Mouse (Mus musculus): Measurements from ENCODE around the gene Mfng. TPM values are rescaled to one million over a fixed set of nuclear protein-coding genes. Genes with fewer than 3 reads are reported as not detected.
A peak's percentile ranks its signal among the peaks of the same experiment; 100 is the strongest.

Mfng gene
- polyA plus RNA-seq, 1 experiment from 2014 or later, result 16.1 TPM

DNA sequence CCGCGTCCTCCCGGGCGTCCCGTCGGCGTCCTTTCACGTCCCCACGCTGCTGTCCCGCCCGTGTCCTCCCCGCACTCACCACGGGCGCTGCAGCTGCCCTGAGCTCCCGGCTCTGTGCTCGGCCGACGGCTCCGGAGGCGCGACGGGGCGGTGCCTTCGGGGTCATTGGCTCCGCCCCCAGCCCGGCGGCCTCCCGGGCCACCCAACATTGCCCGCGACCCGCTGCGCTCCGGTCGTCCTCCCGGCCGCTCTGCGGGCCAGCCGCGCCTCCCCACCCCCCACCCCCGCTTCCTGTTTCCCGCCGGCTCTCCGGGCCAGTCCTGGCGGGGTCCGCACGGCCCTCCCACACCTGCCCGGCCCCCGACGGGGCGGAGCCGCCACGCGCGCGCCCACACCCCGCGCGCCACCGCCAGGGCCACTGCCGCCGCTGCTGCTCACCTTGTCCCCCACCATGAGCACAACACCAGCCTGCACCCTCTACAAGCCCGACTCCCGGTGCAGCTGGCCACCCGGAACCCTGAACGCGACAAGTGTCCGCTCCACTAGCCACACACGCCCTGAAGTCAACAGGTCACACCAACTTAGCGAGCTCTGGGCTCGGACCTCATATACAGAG lies 29.6 kb upstream of the Mfng start, which contains the start of gene Card10:
Card10 (minus strand) TSS at position 267 of the 616 bp plus-strand sequence.
- no peaks in the 10 kb centered on the region for H3K36me3 ChIP-seq
- H3K27ac ChIP-seq, result no peak within 1 kb of the TSS
- H3K9ac ChIP-seq, result peak within 1 kb of the TSS; percentile 74
- H3K4me3 ChIP-seq, result peak within 1 kb of the TSS; percentile 63
- H3K4me2 ChIP-seq, result peak within 1 kb of the TSS; percentile 96
- peaks cover 63% of the 10 kb centered on the region for H3K27me3 ChIP-seq
- 1% methylated on average over 70 of the region's 70 CpGs for WGBS
- H3K9me3 ChIP-seq, result no peaks in the 10 kb centered on the region
- peaks cover 41% of the 10 kb centered on the region for H3K4me1 ChIP-seq
- ATAC-seq (ENCODE audit: insufficient number of reproducible peaks, insufficient read depth, low FRiP score, low TSS enrichment, low read depth), result peak; percentile 40; the same call in 1 of the 2 replicates

DNA sequence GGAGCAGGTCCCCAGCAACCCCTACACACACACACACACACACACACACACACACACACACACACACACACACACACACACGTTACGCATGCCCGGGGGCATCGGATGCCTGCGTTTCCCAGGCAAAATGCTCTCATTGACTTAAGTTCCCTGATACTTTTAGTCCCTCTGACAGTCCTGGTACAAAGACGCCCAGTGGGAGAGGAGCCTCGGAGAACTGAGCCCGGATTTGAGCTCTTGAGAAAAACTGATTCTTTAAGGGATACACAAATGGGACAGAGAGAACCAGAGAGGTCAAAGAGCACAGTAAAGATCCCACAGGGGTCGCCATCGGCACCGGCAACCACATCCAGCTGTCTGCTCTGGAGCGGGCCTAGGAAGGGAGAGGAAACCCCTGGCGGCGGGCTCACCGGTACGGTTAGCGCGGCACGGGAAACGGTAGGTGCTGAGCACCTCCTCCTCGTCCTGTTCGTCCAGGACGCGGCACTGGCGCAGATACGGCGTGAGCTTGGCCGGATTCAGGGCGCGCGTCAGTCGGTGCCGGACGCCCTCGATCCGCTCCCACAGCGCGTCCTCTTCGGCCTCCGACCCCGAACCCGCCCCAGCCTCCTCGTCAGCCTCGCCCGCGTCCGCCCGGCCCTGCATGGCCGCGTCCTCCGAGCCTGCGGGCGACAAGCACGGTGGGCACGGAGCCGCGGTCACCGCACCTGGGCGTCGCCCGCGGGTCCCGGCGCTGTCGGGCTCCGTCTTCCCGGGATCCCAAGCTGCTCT lies 28.9 kb upstream of the Mfng start:
- H3K27me3 ChIP-seq, result peaks cover 66% of the 10 kb centered on the region

DNA sequence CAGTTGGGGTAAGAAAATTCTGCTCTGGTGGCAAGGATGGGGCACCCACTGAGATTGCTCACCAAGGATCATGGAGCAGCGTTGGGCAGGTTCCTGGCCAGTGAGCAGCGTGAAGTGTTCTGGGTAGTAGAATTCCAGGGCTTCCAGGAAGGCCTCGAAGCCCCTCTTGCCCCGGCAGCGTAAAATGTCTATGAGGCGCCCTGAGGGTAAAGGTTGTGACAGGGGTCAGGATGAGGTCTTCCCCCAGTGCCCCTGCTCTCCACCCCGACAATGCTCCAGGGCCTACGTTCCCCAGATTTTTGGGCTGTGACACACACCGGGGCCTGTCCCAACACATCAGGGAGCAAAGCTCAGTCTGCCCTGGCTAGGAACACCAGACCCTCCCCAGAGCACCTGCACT lies 28.3 kb upstream of the Mfng start:
- peak overlapping the region; percentile 63 for H3K4me3 ChIP-seq
- no peaks in the 10 kb centered on the region for H3K9me3 ChIP-seq
- no peaks in the 10 kb centered on the region for H3K36me3 ChIP-seq
- peaks cover 31% of the 10 kb centered on the region for H3K4me1 ChIP-seq
- no peak for ATAC-seq (ENCODE audit: insufficient number of reproducible peaks, insufficient read depth, low FRiP score, low TSS enrichment, low read depth)
- peaks cover 71% of the 10 kb centered on the region for H3K27me3 ChIP-seq
- peak overlapping the region; percentile 96 for H3K4me2 ChIP-seq
- no peak overlapping the region for H3K27ac ChIP-seq
- no peak overlapping the region for H3K9ac ChIP-seq
- 22% methylated on average over 9 of the region's 9 CpGs for WGBS

More for the DNA sequence above, 28.9 kb upstream of the Mfng start:
- H3K9ac ChIP-seq, result peak overlapping the region; percentile 74
- 2% methylated on average over 67 of the region's 67 CpGs for WGBS
- peak overlapping the region; percentile 96 for H3K4me2 ChIP-seq
- H3K27ac ChIP-seq, result no peak overlapping the region
- H3K9me3 ChIP-seq, result no peaks in the 10 kb centered on the region
- peaks cover 36% of the 10 kb centered on the region for H3K4me1 ChIP-seq
- H3K36me3 ChIP-seq, result no peaks in the 10 kb centered on the region
- H3K4me3 ChIP-seq, result peak overlapping the region; percentile 63
- no peak for ATAC-seq (ENCODE audit: insufficient number of reproducible peaks, insufficient read depth, low FRiP score, low TSS enrichment, low read depth)

DNA sequence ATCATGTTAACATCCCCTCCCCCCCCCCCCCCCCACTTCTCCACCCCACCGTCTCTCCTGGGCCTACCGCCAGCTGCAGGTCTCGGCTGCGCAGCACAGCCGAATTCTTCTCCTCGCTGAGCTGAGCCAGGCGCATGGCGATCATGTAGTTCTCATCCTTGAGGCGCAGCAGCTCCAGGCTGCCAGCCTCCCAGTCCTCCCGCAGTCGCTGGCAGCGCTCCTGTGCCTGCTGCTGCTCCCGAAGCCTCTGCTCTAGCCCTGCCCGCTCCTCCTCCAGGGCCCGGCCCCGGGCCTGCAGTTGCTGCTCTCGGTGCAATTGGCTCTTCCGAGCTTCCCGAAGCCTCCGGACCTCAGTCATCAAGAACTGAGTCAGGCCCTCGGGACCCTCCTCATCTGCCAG lies 25.8 kb upstream of the Mfng start:
- 40% methylated on average over 15 of the region's 21 CpGs for WGBS
- Histone ChIP-seq H3K9ac (peak overlapping the region; percentile 21; the same call in 1 of the 2 replicates), H3K4me2 (peak overlapping the region; percentile 34), H3K9me3 (no peaks in the 10 kb centered on the region), H3K36me3 (no peaks in the 10 kb centered on the region), H3K27ac (no peak overlapping the region), H3K4me3 (no peak overlapping the region), H3K27me3 (peaks cover 58% of the 10 kb centered on the region), H3K4me1 (peaks cover 33% of the 10 kb centered on the region)
- no peak for ATAC-seq (ENCODE audit: insufficient number of reproducible peaks, insufficient read depth, low FRiP score, low TSS enrichment, low read depth)

DNA sequence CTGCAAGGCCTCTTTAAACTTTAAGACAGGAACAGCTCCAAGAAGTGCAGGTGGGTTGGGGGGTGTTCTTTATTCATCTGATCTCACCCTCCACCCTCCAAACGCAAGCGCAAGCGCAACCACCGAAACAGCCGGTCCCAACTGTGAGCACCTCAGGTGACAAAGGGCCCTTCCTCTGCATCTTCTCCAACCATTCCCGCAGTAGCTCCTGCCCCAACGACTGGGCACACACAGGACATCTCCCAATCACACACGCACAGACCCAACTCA lies 23.7 kb upstream of the Mfng start:
- 79% methylated on average over 8 of the region's 8 CpGs for WGBS
- no peaks in the 10 kb centered on the region; the same call in 1 of the 2 replicates for H3K36me3 ChIP-seq

DNA sequence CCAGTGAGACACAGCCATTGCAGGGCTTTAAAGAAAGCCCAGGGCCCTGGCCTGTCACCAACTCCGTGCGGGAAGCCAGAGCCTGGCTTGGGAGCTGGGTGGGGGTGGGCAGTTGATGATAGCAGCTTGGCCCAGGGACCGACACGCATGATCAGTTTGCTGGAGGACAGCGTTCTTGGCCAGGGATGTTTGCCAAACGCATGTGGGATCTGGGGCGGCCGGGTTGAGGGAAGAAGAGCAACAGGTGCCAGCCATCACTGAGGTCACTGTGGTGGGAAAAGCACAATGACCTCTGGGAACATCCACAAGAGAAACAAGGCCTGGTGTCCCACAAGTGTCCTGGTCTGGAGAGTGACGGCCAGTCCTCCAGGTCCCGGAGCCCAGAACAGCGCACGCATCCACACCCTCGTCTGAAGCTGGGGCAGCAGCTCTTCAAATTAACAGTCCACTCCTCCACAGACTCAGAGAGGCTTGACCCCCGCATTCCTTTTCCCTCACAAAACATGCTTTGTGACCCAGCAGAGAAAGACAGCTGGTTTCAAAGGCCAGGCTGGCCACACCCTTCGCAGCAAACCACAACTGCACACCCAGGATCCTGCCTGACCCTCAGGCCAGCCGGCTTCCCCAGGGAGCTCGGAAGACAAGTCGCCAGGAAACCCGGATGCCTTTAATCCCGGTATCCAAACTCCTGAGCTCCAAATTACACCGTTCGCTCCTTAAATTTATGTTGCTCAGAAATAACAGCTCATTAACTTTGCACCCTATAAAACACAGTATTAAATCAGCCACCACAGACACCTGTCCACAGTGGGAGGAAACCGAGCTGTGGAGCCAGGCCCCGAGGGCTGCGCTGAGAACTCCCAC lies 23.2 kb upstream of the Mfng start:
- H3K4me1 ChIP-seq, result peaks cover 11% of the 10 kb centered on the region; the same call in 1 of the 2 replicates
- no peak overlapping the region for H3K27ac ChIP-seq
- no peak for ATAC-seq (ENCODE audit: insufficient number of reproducible peaks, insufficient read depth, low FRiP score, low TSS enrichment, low read depth)
- no peak overlapping the region for H3K9ac ChIP-seq
- no peaks in the 10 kb centered on the region for H3K9me3 ChIP-seq
- WGBS, result 36% methylated on average over 25 of the region's 25 CpGs
- H3K27me3 ChIP-seq, result peaks cover 32% of the 10 kb centered on the region
- H3K36me3 ChIP-seq, result no peaks in the 10 kb centered on the region; the same call in 1 of the 2 replicates
- no peak overlapping the region for H3K4me2 ChIP-seq
- H3K4me3 ChIP-seq, result no peak overlapping the region

More for the DNA sequence above, 23.7 kb upstream of the Mfng start:
- no peak for ATAC-seq (ENCODE audit: insufficient number of reproducible peaks, insufficient read depth, low FRiP score, low TSS enrichment, low read depth)
- Histone ChIP-seq H3K27ac (no peak overlapping the region), H3K27me3 (peaks cover 38% of the 10 kb centered on the region), H3K4me3 (no peak overlapping the region), H3K9ac (no peak overlapping the region), H3K4me1 (peaks cover 16% of the 10 kb centered on the region; the same call in 1 of the 2 replicates), H3K4me2 (no peak overlapping the region), H3K9me3 (no peaks in the 10 kb centered on the region)

DNA sequence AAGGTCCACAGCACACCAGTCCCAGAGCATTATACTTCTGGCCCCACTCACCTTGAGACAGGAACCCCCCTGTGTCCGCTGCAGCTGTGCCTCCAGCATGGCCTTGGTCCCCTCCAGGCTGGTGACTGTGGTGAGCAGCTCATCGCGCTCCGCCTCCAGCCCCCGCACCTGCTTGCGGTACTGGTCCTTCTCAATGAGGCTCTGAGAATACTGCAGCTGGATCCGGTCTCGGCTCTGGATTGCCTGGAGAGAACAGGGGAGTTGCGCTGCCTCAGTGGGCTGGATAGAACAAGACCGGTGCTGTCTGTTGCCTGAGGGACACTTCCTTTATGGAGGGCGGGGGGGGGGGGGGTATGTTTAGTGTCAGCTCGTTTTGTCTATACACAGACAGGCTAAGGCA lies 17.7 kb upstream of the Mfng start:
- WGBS, result 68% methylated on average over 12 of the region's 12 CpGs
- Histone ChIP-seq H3K9ac (no peak overlapping the region), H3K27me3 (0 out of 2 replicates have a peak, but pooled peaks cover under 1% of the 10 kb centered on the region), H3K9me3 (no peaks in the 10 kb centered on the region), H3K27ac (no peak overlapping the region), H3K4me2 (no peak overlapping the region), H3K36me3 (no peaks in the 10 kb centered on the region; the same call in 1 of the 2 replicates), H3K4me3 (no peak overlapping the region), H3K4me1 (peaks cover 13% of the 10 kb centered on the region)
- no peak for ATAC-seq (ENCODE audit: insufficient number of reproducible peaks, insufficient read depth, low FRiP score, low TSS enrichment, low read depth)

DNA sequence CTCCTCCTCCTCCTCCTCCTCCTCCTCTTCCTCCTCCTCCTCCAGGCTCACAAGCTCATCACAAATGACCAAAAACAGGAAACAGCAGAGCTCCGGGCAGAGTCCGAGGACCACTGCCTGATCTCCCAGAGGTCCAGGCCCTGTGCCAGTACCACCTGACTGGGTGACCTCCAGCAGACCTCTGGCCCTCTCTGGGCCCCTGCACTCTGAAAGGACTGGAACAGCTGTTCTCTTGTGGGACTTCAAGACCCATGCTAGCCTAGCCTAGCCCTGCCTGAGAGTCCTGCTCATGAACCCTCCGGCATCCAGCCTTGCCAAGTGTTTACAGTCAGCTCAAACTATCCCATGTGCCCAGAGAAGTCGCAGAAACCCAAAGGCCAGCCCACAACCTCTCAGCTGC lies 17.2 kb upstream of the Mfng start:
- no peak for ATAC-seq (ENCODE audit: insufficient number of reproducible peaks, insufficient read depth, low FRiP score, low TSS enrichment, low read depth)
- Histone ChIP-seq H3K27ac (no peak overlapping the region; the same call in 1 of the 2 replicates), H3K27me3 (no peaks in the 10 kb centered on the region), H3K36me3 (no peaks in the 10 kb centered on the region; the same call in 1 of the 2 replicates), H3K4me3 (no peak overlapping the region), H3K4me2 (no peak overlapping the region), H3K9me3 (no peaks in the 10 kb centered on the region), H3K9ac (no peak overlapping the region), H3K4me1 (peaks cover 15% of the 10 kb centered on the region)
- 50% methylated on average over 4 of the region's 4 CpGs for WGBS

DNA sequence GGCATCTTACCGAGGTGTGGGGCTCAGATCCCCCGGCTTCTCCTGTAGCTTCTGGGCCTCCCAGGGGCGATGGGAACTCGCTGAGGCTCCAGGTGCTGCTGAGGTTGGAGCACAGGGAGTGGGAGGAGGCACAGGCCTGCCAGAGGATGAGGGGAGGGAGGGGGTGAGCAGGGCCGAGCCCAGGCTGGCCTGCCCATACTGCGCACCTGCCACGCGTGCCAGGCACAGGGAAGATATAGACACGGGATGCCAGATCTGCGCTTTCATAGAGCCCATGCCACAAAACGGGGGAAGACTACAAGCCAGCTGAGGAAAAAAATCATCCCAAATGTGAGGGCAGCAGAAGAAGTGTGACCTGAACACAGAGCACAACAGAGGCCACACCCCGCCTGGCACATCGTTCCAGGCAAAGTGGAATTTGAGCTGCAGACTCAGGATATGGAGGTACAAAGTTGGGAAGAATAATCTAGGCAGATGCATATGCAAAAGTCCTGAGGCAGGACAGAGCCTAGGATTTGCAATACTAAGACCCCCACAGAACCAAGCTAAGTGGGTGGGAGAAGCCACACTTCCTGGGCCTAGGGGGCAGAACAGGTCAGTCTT lies 16.5 kb upstream of the Mfng start:
- Histone ChIP-seq H3K9me3 (no peaks in the 10 kb centered on the region), H3K36me3 (no peaks in the 10 kb centered on the region; the same call in 1 of the 2 replicates), H3K4me1 (peaks cover 15% of the 10 kb centered on the region), H3K27me3 (no peaks in the 10 kb centered on the region), H3K27ac (no peak overlapping the region), H3K9ac (no peak overlapping the region), H3K4me3 (no peak overlapping the region), H3K4me2 (no peak overlapping the region)
- 84% methylated on average over 13 of the region's 13 CpGs for WGBS
- no peak for ATAC-seq (ENCODE audit: insufficient number of reproducible peaks, insufficient read depth, low FRiP score, low TSS enrichment, low read depth)

DNA sequence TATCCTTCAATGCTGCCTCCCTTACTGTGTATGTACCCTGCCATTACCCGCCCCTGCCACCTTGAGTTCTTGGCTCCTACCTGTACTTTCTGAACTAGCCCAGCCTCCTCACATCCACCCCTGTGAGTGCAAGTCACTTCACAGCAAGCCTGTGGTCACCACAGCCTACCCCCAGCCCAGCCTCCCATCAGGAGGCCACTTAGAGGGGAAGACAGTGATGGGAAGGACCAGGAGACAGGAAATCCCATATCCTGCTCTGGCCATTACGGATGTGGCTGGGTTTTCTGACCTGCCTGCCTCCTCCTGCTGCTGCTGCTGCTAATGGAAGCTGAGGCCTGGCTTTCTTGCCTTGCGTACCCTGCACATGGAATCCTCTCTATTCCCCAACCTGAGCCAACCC lies 14.8 kb upstream of the Mfng start:
- peaks cover 15% of the 10 kb centered on the region for H3K4me1 ChIP-seq
- ATAC-seq (ENCODE audit: insufficient number of reproducible peaks, insufficient read depth, low FRiP score, low TSS enrichment, low read depth), result no peak
- H3K9me3 ChIP-seq, result no peaks in the 10 kb centered on the region
- WGBS, result 68% methylated on average over 3 of the region's 3 CpGs
- no peaks in the 10 kb centered on the region for H3K27me3 ChIP-seq
- H3K4me3 ChIP-seq, result no peak overlapping the region
- H3K4me2 ChIP-seq, result no peak overlapping the region
- H3K27ac ChIP-seq, result peak overlapping the region; percentile 51; the same call in 1 of the 2 replicates
- no peak overlapping the region for H3K9ac ChIP-seq
- no peaks in the 10 kb centered on the region for H3K36me3 ChIP-seq

DNA sequence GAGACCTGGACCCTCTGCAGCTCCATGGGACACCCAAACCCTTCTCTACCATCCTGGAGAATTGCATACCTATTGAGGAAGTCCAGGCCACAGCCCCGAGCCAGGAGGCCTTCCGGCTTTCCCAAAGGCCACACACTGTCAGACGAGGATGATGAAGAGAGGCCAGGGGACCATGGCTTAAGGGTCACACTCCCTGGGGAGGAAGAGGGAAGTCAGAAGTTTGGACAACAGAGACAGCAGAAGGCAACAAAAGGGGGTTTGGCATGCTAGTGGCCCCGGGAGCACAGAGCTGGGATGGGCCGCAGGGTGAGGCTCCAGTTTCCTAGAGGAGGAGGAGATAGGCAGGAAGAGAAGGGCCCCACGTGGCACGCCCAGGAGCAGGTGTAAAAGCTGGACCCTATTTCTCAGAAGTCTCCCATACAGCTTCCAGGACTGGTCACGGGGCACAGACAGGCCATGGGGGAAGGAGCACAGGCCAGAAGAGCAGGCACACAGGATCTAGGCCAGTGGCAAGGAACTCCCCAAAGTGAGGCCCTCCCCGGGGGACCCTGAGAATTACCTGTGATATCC lies 14.1 kb upstream of the Mfng start:
- H3K27ac ChIP-seq, result peak overlapping the region; percentile 51
- H3K9ac ChIP-seq, result no peak overlapping the region
- no peak for ATAC-seq (ENCODE audit: insufficient number of reproducible peaks, insufficient read depth, low FRiP score, low TSS enrichment, low read depth)

More for the DNA sequence above, 14.1 kb upstream of the Mfng start:
- H3K9me3 ChIP-seq, result no peaks in the 10 kb centered on the region
- no peaks in the 10 kb centered on the region for H3K36me3 ChIP-seq
- H3K27me3 ChIP-seq, result no peaks in the 10 kb centered on the region
- no peak overlapping the region for H3K4me2 ChIP-seq
- no peak overlapping the region for H3K4me3 ChIP-seq
- peaks cover 15% of the 10 kb centered on the region for H3K4me1 ChIP-seq
- 68% methylated on average over 9 of the region's 9 CpGs for WGBS

Data from embryonic facial prominence, embryonic 13.5 days (tissue).